Mouse (Mus musculus) brown adipose tissue, adult 24 weeks (tissue): ENCODE data around the gene Ptprn. TPM values are rescaled to one million over a fixed set of nuclear protein-coding genes. Genes with fewer than 3 reads are reported as not detected.
"Not testable (repeated sequence)": the region's sequence is repeated elsewhere in the genome, so short reads cannot be mapped to it uniquely, and the experiment has no call there.

ENCODE experiments used
- H3K27ac ChIP-seq: fragments of 200-500 bp; replicated peaks from 2 replicates; pipeline ENCODE4 v1.5.1; 2012; ENCODE audit warnings: low read depth, mild to moderate bottlenecking, low read length
- H3K4me1 ChIP-seq: fragments of 200-500 bp; 2 replicates; pipeline ENCODE4 v1.6.1; 2012; ENCODE audit warnings: low read length, mixed read lengths; ENCODE audit not compliant: control insufficient read depth, insufficient read depth, insufficient read length
- H3K4me3 ChIP-seq: fragments of 200-500 bp; 2 replicates; pipeline ENCODE4 v1.5.1; 2012; ENCODE audit warnings: low read depth, mild to moderate bottlenecking, low read length, moderate library complexity; ENCODE audit not compliant: insufficient read depth
- polyA plus RNA-seq: library from polyadenylated mRNA; stranded (reverse); fragments of >200 nt; gene quantifications from 2 replicates; pipeline ENCODE4 v1.2.4, GENCODE M21; 2012; ENCODE audit not compliant: missing spikeins, insufficient read depth, insufficient read length

Ptprn gene
- polyA plus RNA-seq, 1 experiment: not detected

- Histone ChIP-seq H3K4me3 (no peak overlapping the region), H3K4me1 (peaks cover 5% of the 10 kb centered on the region; the same call in 1 of the 2 replicates), H3K27ac (no peak overlapping the region)
Observed at GRCm38 (mm10) chr1:75243411-75243810, 20.9 kb downstream of the Ptprn start.

DNA sequence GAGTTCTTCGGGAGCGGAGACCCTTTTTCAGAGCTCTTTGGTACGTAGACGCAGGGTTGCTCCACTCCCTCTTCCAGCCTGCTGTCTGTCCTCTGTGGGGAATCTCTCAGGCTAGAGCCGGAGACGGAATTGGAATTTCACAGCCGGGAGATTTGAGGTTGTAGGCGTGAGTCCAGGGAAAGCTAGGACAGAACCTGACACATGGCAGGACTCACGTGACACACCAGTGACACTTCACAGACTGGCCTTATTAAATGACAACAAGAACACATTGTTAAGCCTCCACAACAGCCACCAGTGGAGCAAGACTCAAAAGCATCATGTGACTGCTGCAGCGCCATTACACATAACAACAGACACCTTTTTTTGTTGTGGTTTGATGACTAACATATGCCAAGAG, 24.7 kb downstream of the Ptprn start:
- H3K4me3 ChIP-seq: no peak overlapping the region
- peaks cover 9% of the 10 kb centered on the region for H3K4me1 ChIP-seq
- no peak overlapping the region for H3K27ac ChIP-seq

DNA sequence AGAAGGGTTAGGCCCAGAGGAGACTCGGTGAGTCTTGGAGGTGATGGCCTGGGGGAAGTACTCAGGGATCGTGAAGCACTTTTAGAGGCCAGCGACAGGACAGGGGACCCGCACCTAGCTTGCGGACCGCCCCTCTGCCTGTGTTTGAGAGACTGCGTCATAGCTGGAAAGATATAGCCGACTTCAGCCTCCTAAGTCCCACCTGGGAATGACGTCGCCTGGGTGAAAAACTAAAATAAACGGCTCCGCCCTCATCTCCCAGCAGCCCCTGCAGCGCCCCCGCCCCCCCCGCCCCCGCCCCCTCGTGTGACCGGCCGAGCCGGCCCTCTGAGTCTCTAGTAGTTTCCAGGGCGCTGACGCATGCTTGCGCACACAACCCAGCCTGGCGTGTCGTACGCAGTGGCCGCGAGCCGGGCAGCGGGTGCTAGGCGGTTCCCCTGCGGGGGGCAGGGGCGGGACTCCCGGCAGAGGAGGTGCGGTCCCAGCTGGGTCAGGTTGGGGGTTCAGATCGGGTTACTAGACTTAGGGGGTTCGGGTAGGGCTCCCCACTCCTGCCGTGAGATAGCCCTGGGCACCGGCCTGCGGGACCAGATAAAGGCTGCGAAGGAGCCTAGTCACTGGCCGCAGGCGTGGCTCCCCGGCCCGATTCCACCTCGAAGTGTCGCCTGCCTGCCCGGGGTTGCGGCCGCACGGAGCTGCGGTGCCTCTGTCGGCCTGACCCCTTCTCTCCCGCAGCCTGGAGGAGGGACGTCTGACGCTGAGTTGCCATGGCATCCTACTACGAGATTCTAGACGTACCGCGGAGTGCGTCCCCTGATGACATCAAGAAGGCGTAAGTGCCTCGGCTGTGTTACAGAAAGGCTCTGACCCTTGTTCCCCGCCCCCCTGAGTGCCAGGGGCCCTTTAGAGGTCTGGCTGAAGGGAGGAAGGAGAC, 27.9 kb downstream of the Ptprn start, which contains the start of gene Dnajb2:
Gene Dnajb2 (plus strand): TSS at position 290 of the 934 bp plus-strand sequence.
- Histone ChIP-seq H3K27ac (peak within 1 kb of the TSS; percentile 99), H3K4me1 (peaks cover 9% of the 10 kb centered on the region), H3K4me3 (peak within 1 kb of the TSS; percentile 82)

GRCm38 (mm10) chr1:75234606-75235005, 29.7 kb downstream of the Ptprn start:
- peaks cover 9% of the 10 kb centered on the region for H3K4me1 ChIP-seq
- H3K4me3 ChIP-seq: no peak overlapping the region
- no peak overlapping the region for H3K27ac ChIP-seq

DNA sequence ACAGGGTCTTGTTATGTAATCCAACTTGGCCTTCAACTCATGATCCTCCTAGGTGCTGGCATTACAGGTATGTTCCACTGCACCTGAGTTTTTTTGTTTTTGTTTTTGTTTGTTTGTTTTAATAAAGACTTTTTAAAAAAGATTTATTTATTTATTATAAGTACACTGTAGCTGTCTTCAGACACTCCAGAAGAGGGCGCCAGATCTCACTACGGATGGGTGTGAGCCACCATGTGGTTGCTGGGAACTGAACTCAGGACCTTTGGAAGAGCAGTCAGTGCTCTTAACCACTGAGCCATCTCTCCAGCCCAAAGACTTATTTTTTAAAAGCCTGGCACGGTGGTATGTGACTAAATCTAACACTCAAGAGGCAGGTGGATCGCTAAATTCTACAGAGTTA, 31.8 kb downstream of the Ptprn start:
- not testable (repeated sequence) for H3K4me3 ChIP-seq, H3K27ac ChIP-seq, H3K4me1 ChIP-seq

DNA sequence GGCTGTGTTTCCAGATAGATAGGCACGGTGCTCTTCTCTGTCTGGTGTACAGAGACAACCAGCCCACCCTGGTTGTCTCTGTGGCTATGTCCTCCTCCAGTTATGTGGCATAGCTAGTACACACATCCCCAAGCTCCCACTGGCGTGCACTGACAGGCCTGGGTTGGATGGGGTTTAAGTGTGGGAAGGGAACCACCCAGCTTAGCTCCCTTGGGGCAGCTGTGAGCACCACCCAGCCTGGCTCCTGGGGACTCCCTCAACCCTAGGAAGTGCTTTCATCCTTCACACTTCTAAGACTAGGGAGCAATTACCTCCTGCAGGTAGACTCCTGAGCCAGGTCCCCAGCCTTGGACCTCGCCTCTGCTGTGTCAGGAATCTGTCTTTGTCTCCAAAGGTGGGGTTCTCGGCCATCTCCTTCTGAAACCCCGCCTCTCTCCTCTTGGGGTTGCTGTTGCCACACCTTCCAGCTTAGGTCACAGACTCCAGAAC, 32.6 kb downstream of the Ptprn start, which contains the start of gene A630095N17Rik:
Gene A630095N17Rik (minus strand): TSS at position 439 of the 489 bp plus-strand sequence.
- Histone ChIP-seq H3K27ac (no peak within 1 kb of the TSS), H3K4me3 (no peak within 1 kb of the TSS), H3K4me1 (peaks cover 9% of the 10 kb centered on the region)

GRCm38 (mm10) chr1:75231224-75231623, 33.1 kb downstream of the Ptprn start:
- peaks cover 9% of the 10 kb centered on the region for H3K4me1 ChIP-seq
- H3K27ac ChIP-seq: no peak overlapping the region
- no peak overlapping the region for H3K4me3 ChIP-seq

DNA sequence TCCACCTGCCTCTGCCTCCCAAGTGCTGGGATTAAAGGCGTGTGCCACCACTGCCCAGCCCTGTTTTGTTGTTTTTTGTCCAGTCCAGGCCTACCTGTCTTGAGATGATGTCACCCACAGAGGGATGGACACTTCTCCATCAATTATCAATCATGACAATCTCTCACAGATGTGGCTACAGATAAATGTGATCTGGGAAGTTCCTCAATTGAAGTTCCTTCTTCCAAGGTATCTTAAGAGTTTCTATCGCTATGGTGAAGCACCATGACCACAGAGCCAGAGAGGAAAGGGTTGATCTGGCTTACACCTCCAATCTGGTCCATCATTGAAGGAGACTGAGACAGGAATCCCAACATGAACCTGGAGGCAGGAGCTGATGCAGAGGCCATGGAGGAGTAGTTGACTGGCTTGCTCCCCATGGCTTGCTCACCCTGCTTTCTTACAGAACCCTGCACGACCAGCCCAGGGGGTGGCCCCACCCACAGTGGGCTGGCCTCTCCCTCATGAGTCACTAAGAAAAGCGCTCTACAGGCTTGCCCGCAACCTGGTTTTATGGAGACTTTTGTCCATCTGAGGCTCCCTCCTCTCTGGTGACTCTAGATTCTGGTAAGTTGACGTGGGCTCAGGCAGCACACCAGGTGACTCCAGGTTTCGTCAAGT, 33.8 kb downstream of the Ptprn start:
- Histone ChIP-seq H3K27ac (no peak overlapping the region), H3K4me1 (peaks cover 5% of the 10 kb centered on the region; the same call in 1 of the 2 replicates), H3K4me3 (no peak overlapping the region)

DNA sequence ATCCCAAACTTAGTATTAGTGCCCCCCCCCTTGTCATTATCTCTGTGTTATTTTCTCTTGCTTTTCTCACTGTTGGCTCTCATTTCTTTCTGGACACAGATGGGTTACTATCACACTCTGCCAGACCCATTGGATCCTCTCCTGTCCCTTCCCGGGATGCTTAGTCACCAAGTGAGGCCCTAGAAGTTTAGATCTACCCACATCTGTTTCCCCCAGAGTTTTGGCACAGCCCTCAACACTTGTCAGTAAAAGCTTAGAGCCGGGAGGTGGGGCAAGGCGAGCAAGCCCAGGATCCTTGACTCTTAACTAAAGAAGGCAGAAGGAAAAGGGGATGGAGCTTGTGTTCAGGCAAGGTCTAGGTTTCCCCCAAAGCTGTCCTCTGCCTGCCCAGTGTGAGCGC, 35.1 kb downstream of the Ptprn start:
- Histone ChIP-seq H3K4me3 (no peak overlapping the region), H3K4me1 (no peaks in the 10 kb centered on the region), H3K27ac (no peak overlapping the region)

- H3K27ac ChIP-seq: no peak overlapping the region
- H3K4me3 ChIP-seq: no peak overlapping the region
- H3K4me1 ChIP-seq: no peaks in the 10 kb centered on the region
Observed at GRCm38 (mm10) chr1:75227653-75228052, 36.6 kb downstream of the Ptprn start.

DNA sequence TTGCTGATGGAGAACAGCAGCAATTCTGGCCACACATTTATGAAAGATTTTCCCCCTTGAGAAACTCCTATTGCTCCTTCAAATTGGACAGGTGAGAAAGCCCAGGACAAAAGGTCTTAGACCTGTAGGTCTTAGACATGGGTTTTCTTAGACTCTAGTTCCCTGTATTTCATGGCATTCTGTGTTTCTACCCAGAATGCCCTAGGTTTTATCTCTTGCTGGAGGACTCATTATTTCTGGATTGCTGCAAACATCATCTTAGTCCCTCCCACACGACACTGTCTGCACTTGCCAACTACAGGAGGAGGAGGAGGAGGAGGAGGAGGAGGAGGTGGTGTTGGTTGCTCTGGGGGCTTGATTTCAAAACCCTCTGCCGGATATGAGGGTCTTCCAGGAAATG, 38.2 kb downstream of the Ptprn start:
- Histone ChIP-seq H3K4me3 (no peak overlapping the region), H3K4me1 (no peaks in the 10 kb centered on the region), H3K27ac (no peak overlapping the region)

DNA sequence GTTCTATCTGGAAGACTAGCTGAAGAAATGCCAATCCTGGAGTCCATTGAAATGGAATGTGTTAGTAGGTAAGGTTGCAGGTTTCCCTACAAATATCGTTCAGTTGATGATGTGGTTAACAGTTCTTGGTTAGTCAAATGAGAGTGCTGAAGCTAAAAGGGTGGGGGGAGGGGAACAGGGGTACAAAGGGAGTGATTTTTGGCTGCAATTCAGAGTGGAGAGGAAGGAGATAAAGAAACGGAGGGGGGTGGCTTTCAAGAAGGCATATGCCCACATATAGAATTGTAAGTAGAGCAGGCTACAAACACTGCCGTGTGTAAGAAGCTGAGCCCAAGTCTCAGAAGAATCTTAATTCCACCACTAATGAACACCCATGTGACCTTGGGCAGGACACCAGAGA, 38.8 kb downstream of the Ptprn start:
- no peak overlapping the region for H3K4me3 ChIP-seq
- no peaks in the 10 kb centered on the region for H3K4me1 ChIP-seq
- no peak overlapping the region for H3K27ac ChIP-seq

- no peak overlapping the region for H3K4me3 ChIP-seq
- H3K27ac ChIP-seq: no peak overlapping the region
Observed at GRCm38 (mm10) chr1:75223532-75223931, 40.8 kb downstream of the Ptprn start.

DNA sequence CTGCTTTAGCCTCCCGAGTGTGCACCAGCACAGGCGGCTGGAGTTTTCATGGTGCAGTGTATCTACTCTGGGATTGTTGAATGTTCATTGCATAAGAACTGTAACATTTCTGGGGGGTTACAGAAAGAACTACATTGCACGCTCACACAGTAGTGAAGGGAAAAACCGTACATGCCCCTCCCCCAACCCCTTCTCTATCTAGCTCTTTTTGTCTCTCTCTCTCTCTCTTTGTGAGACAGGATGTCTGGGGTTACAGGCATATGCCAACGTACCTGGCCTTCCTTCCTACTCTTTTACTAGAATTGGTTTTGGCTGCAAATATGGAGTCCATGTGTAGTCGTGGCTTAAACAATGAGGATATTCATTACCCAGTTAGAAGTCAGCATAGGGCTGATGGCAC, 41.4 kb downstream of the Ptprn start:
- H3K4me1 ChIP-seq: peaks cover 2% of the 10 kb centered on the region; the same call in 1 of the 2 replicates
- no peak overlapping the region for H3K4me3 ChIP-seq
- no peak overlapping the region for H3K27ac ChIP-seq

More at GRCm38 (mm10) chr1:75223532-75223931, 40.8 kb downstream of the Ptprn start:
- H3K4me1 ChIP-seq: peaks cover 2% of the 10 kb centered on the region; the same call in 1 of the 2 replicates

GRCm38 (mm10) chr1:75221538-75221937, 42.8 kb downstream of the Ptprn start:
- Histone ChIP-seq H3K27ac (no peak overlapping the region), H3K4me1 (peaks cover 2% of the 10 kb centered on the region; the same call in 1 of the 2 replicates), H3K4me3 (no peak overlapping the region)
